16 mouse cellular contexts compared by ENCODE assay signal in the genomic region with DNA sequence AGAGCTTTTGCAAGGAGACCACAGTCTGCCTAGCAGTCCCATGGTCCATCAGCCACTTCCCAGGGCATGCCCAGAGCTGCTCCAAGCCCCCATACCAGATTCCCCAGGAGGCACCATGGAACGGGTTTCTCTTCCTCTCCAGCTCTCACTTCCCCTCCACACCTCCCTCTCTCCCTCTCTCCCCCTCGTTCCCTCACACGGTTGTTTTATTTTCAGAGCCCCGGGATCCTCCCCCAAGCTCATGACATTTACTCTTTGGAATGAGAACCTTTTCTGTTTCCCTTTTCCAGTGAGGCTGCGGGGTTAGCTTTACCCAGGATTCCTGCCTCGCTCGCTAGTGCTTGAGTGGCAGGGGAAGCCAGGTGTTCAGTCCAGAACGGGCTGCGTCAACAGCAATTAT.
DNase-seq lines count a peak whose midpoint lies in the region; ATAC-seq and TF ChIP-seq lines count a peak whose summit lies in the region.
"Had no signal": no experiment of that assay in that cellular context is flagged by ENCODE, and none has a peak within 500 bp of the region (broad histone marks: within the 10 kb centered on the region; RNA-seq: fewer than 3 reads in every experiment).

No protein-coding gene starts in this region.

- TF ChIP-seq POLR2A in limb, embryonic 14.5 days (IDR thresholded peaks at IDR 0.05; ENCODE audit: borderline replicate concordance, extremely low read depth, insufficient read depth, insufficient read length): no peak

- WGBS in heart, embryonic 11.5 days (ENCODE audit: insufficient replicate concordance): 39% methylated on average over 9 of the region's 9 CpGs
- WGBS in kidney, embryonic 16.5 days: 7% methylated on average over 9 of the region's 9 CpGs
- 40% methylated on average over 9 of the region's 9 CpGs for WGBS in limb, embryonic 14.5 days

- peak overlapping the region; percentile 16; the same call in 1 of the 2 replicates for H3K4me2 ChIP-seq in heart, embryonic 11.5 days
- peak overlapping the region; percentile 35 for H3K4me2 ChIP-seq in kidney, embryonic 16.5 days (replicated peaks; ENCODE audit: low read depth, low read length)
- H3K4me2 ChIP-seq in limb, embryonic 14.5 days (replicated peaks; ENCODE audit: low read depth, low read length, severe bottlenecking): no peak overlapping the region
- H3K4me2 ChIP-seq: forebrain, embryonic 13.5 days; hindbrain, embryonic 15.5 days; liver, embryonic 13.5 days; neural tube, embryonic 12.5 days had no signal

- peak overlapping the region; percentile 28; the same call in 1 of the 2 replicates for H3K9ac ChIP-seq in heart, embryonic 11.5 days (ENCODE audit: low read depth, low read length)
- H3K9ac ChIP-seq in kidney, embryonic 16.5 days (replicated peaks; ENCODE audit: low read length): no peak overlapping the region
- no peak overlapping the region for H3K9ac ChIP-seq in limb, embryonic 14.5 days (ENCODE audit: low read depth, low read length, severe bottlenecking)
- H3K9ac ChIP-seq: forebrain, embryonic 13.5 days; hindbrain, embryonic 15.5 days; liver, embryonic 13.5 days; neural tube, embryonic 12.5 days had no signal

- H3K27me3 ChIP-seq in heart, embryonic 11.5 days (ENCODE audit: control insufficient read depth, insufficient read depth, low read length): peaks cover 2% of the 10 kb centered on the region; the same call in 1 of the 2 replicates
- no peaks in the 10 kb centered on the region for H3K27me3 ChIP-seq in kidney, embryonic 16.5 days (ENCODE audit: insufficient read depth, low read length)
- no peaks in the 10 kb centered on the region for H3K27me3 ChIP-seq in limb, embryonic 14.5 days (ENCODE audit: control insufficient read depth, insufficient read depth, low read length)
- H3K27me3 ChIP-seq: forebrain, embryonic 13.5 days; hindbrain, embryonic 15.5 days; liver, embryonic 13.5 days; neural tube, embryonic 12.5 days had no signal

- no peak for DNase-seq in heart, adult 18-20 months
- DNase-seq in kidney, adult 11 months: no peak
- DNase-seq in brain, adult 2 months (ENCODE audit: low read depth, low spot score): peak; percentile 72
- no peak for DNase-seq in limb, embryonic 14.5 days (ENCODE audit: low spot score)
- DNase-seq in thymus, postnatal 36 days: no peak
- DNase-seq in spleen, postnatal 36 days (ENCODE audit: low spot score in 2 of 2): no peak
- DNase-seq: adrenal gland, adult 8-10 months; B cell, adult 2 months; cerebellum, adult 2 months; liver, embryonic 13.5 days had no signal

- peaks cover 6% of the 10 kb centered on the region for H3K4me1 ChIP-seq in heart, embryonic 11.5 days (ENCODE audit: control insufficient read depth, insufficient read depth, low read length)
- H3K4me1 ChIP-seq in kidney, embryonic 16.5 days (ENCODE audit: insufficient read depth, low read length): peaks cover 9% of the 10 kb centered on the region
- H3K4me1 ChIP-seq in limb, embryonic 14.5 days (ENCODE audit: control insufficient read depth, insufficient read depth, low read length): peaks cover 16% of the 10 kb centered on the region
- H3K4me1 ChIP-seq: hindbrain, embryonic 15.5 days; liver, embryonic 13.5 days had no signal

- ATAC-seq in heart, embryonic 11.5 days (replicated peaks; ENCODE audit: insufficient number of reproducible peaks, low FRiP score, low TSS enrichment): no peak
- peak; percentile 56 for ATAC-seq in kidney, embryonic 16.5 days (ENCODE audit: low FRiP score, low TSS enrichment)
- peak; percentile 23; the same call in 1 of the 2 replicates for ATAC-seq in limb, embryonic 14.5 days (ENCODE audit: low FRiP score, low read depth)
- ATAC-seq: forebrain, embryonic 13.5 days; intestine, postnatal 0 days had no signal

- no peak overlapping the region for H3K4me3 ChIP-seq in heart, embryonic 11.5 days (ENCODE audit: low read depth, low read length)
- H3K4me3 ChIP-seq in kidney, embryonic 16.5 days (ENCODE audit: low read length): no peak overlapping the region
- H3K4me3 ChIP-seq in limb, embryonic 14.5 days (replicated peaks; ENCODE audit: low read length): no peak overlapping the region
- H3K4me3 ChIP-seq: forebrain, embryonic 13.5 days; hindbrain, embryonic 15.5 days; liver, embryonic 13.5 days; neural tube, embryonic 12.5 days had no signal

- H3K9me3 ChIP-seq in heart, embryonic 11.5 days (replicated peaks; ENCODE audit: control insufficient read depth, low read length): no peaks in the 10 kb centered on the region
- no peaks in the 10 kb centered on the region for H3K9me3 ChIP-seq in kidney, embryonic 16.5 days (ENCODE audit: low read length)
- H3K9me3 ChIP-seq in limb, embryonic 14.5 days (ENCODE audit: control insufficient read depth, low read length): no peaks in the 10 kb centered on the region
- H3K9me3 ChIP-seq: forebrain, embryonic 13.5 days; hindbrain, embryonic 15.5 days; liver, embryonic 13.5 days; neural tube, embryonic 12.5 days had no signal

- peak overlapping the region; percentile 54 for H3K27ac ChIP-seq in heart, embryonic 11.5 days (ENCODE audit: low read depth, low read length)
- H3K27ac ChIP-seq in kidney, embryonic 16.5 days (ENCODE audit: low read length): peak overlapping the region; percentile 37; the same call in 1 of the 2 replicates
- no peak overlapping the region; the same call in 1 of the 2 replicates for H3K27ac ChIP-seq in limb, embryonic 14.5 days (replicated peaks; ENCODE audit: low read depth, low read length)
- H3K27ac ChIP-seq: forebrain, embryonic 13.5 days; hindbrain, embryonic 15.5 days; liver, embryonic 13.5 days; neural tube, embryonic 12.5 days had no signal

- H3K36me3 ChIP-seq in heart, embryonic 11.5 days (ENCODE audit: control insufficient read depth, insufficient read depth, low read length): no peaks in the 10 kb centered on the region
- H3K36me3 ChIP-seq in kidney, embryonic 16.5 days (ENCODE audit: insufficient read depth, low read length): no peaks in the 10 kb centered on the region
- no peaks in the 10 kb centered on the region for H3K36me3 ChIP-seq in limb, embryonic 14.5 days (ENCODE audit: control insufficient read depth, insufficient read depth, low read length)
- H3K36me3 ChIP-seq: hindbrain, embryonic 15.5 days; liver, embryonic 13.5 days; neural tube, embryonic 12.5 days had no signal
